Mouse (Mus musculus) liver, embryonic 14.5 days (tissue): ENCODE data around the gene Dap.

Source experiments
- CTCF ChIP-seq: IDR thresholded peaks from 2 replicates; pipeline ENCODE4 v1.5.1; 2016; ENCODE audit warnings: antibody characterized with exemption, low read depth, control low read depth
- EP300 ChIP-seq: IDR thresholded peaks from 2 replicates; pipeline ENCODE4 v1.6.1; 2016; ENCODE audit warnings: antibody characterized with exemption, low read depth

- no peak for TF ChIP-seq CTCF
- no peak for TF ChIP-seq EP300
Observed at GRCm38 (mm10) chr15:31184651-31185443, 39.3 kb upstream of the Dap start.
